Mouse (Mus musculus) lung, postnatal 14 days (tissue): ENCODE measurements at regions not wholly inside any gene's neighbourhood (a gene's known extent, or its start where the extent isn't known, plus 50 kb on each side); places are given as distances from the start of the nearest gene placed in this dataset.
"Not testable (repeated sequence)": the region's sequence is repeated elsewhere in the genome, so short reads cannot be mapped to it uniquely, and the experiment has no call there.

Experiments
- DNase-seq: peaks from one replicate; pipeline ENCODE4 v3.0.0; 2021

DNA sequence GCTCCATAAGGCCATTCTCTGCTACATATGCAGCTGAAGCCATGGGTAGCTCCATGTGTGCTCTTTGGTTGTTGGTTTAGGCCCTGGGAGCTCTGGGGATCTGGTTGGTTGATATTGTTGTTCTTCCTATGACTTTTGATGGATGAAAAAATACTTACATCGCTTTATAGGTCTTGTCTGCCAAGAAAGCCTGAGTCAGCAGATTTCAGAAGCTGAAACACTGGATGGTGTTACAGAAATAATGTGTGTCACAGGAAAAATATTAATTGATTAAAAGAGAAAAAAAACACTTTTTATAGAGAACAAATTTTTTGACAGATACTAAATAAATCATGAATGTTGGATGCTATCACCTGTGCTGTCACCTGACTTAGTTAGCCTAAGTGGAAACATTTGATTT lies 52.4 kb upstream of the Plxna2 start:
- DNase-seq, result no peak

GRCm38 (mm10) chr1:194563946-194564345 lies 54.1 kb upstream of the Plxna2 start:
- DNase-seq, result no peak

DNA sequence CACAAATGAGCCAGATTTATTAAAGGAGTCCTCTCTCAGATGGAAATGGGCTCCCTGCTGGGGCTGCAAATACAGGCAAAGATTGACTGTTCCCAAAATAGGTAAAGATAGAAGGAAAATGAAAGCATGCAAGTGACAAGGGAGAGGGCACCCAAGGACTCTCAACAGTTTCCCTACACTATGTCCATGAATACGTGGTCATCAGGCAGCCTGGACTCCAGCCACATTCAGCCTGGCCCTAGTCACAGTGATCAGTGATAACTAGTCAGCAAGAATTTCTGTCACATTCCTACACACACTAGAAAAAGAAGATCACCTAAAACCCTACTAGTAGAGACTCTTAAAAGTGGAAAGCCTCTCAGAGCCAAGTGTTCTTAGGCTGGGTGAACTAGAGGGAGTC lies 56.9 kb upstream of the Plxna2 start:
- DNase-seq, result no peak

GRCm38 (mm10) chr1:194548661-194549060 lies 69.4 kb upstream of the Plxna2 start:
- DNase-seq, result no peak

DNA sequence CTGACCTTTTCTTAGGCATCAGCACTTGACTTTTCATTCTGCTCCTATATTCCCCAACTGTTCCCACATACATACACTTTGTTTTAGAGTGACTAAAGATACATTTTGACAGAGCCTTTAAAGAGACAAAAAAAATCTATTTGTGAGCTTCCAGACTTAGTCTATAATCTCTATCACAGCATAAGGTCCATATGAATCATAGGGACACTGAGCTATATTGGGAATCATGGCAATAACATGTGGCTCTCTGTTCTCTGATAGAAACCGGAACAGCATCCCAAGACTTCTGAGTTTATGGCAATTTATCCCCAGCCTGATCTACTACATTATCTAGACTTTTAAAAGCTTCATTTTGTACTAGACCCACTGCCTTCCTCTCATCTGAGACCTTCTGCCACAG lies 69.8 kb upstream of the Plxna2 start:
- DNase-seq, result no peak

GRCm38 (mm10) chr1:194540923-194541322 lies 77.1 kb upstream of the Plxna2 start:
- no peak for DNase-seq

DNA sequence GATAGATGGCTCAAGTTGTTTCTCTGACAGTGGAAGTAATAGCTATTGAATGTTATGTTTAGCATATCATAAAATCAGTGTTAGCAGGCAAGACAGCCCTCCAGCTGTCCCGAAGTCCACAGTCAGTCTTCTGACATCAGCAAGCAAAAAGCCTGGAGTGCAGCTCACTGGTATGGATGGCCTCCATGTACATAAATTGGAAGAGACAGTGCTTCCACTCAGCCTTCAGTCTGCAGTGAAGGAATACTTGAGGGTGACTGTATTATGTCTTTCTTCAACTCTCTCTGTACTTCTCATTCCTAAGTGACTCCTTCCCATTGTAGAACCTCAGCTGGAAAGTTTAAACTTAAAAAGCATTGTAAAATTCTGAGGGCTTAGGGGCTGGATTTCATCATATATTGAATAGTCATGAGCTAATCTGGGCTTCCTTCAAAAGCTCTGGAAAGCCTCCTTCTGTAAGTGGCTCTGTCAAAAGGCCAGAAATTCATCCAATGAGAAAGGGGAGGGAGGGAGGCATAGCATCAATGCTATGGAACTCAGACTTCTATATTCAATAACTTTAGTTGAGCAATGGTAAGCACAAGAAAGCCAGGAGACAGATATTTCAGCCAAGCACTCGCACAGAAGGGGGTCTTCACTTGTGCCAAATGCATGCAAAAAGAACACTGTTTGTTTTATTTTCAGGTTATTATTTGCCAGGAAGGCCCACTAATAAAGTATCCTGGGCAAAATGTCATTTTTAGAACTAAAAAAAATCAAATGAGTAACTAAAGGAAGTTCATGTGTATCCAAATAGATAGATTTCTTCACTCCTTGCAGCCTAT lies 90.5 kb upstream of the Plxna2 start:
- DNase-seq, result no peak

- no peak for DNase-seq
Observed at GRCm38 (mm10) chr1:194524976-194525375, 93.0 kb upstream of the Plxna2 start.

GRCm38 (mm10) chr1:194521216-194521615 lies 96.8 kb upstream of the Plxna2 start:
- DNase-seq, result no peak

DNA sequence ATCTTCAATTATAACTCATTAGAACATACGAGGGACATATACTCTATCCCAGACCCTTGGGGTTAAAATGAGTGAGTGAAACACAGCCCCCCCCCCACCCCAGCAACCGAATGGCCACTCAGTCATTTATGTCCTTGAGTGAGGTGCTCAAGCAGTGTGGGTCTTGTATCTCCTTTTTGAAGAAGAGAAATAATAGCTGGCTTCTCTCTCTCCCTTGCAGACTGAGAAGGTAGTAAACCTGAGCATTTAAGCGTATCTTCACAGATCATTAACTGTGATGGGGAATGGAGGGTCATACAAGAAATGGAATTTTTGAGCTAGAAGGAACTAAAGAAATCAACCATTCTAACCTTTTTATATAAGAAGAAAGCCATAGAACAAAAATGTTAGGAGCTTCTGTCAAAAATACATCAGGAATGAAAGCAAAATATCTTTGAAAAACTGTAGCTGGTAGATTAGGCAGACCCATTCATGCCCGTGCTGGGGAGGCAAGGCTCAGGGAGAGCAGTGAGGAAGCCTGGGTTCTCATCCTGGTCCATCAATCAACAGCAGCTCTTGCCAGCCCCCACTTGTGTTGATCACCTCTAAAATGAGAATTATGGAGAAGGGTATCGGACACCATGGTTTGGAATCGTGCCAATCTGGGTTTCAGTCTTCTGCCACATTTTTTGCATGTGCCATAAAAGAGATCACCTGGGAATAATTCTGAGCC lies 98.4 kb upstream of the Plxna2 start:
- no peak for DNase-seq

DNA sequence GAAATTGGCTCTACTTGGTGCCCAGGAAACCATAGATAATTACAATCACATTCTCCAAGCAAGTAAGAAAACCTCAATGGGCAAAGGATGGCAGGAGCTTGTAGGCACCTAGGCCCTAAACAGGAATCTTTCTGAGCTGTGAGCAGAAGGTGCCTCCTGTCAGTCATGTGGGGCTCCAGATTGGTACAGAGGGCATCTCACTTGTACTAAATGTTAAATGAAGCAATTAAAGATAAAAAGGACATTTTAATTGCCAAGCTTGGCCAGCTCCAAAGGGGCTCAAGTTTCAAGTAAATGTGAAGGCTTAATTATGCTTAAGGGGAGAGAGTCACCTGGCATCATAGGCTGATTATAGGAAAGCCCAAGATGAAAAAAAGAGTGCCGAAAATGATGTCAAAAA lies 101.9 kb upstream of the Plxna2 start:
- DNase-seq, result no peak

- no peak for DNase-seq
Observed at GRCm38 (mm10) chr1:194508314-194508713, 109.7 kb upstream of the Plxna2 start.

GRCm38 (mm10) chr1:194505826-194506225 lies 112.2 kb upstream of the Plxna2 start:
- DNase-seq, result no peak

GRCm38 (mm10) chr1:194504207-194504606 lies 113.8 kb upstream of the Plxna2 start:
- DNase-seq, result no peak

DNA sequence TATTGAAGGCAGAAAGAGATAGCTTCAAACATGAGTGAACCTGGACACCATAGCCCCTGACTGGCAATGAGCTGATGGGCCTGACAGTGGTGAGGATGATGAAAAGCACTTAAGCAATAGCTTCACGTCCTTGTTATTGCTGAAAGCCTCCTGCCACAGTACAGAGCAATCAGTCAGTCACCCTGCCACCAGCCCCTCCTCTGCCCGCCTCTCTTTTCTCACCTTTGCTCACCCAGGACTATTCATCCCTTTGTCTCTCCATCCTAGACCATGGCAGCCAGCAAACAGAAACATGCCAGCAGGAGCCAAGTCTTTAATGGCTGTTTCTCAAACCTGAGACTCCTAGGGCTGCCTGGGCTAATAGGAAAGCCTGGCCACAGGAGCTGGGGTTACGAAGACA lies 114.5 kb upstream of the Plxna2 start:
- DNase-seq, result no peak

GRCm38 (mm10) chr1:194496424-194496823 lies 121.6 kb upstream of the Plxna2 start:
- no peak for DNase-seq

DNA sequence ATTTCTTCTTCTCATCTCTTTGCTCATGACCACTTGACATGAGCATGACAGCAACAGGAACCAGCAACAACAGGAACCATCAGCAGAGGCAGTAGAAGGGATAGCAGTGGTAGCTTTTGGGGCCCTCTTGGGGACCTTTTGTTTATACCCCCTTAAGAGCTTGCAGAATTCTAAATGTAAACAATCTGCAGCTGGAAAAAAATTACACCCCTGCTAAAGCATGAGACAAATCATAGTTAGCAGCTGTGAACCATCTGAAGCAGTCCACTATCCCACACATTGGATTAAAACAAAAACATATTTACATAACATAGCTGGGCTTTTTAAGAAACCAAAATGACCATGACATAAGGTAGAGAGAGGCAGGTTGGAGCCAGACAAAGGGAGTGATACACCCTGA lies 126.9 kb upstream of the Plxna2 start:
- no peak for DNase-seq

GRCm38 (mm10) chr1:194488126-194488525 lies 129.9 kb upstream of the Plxna2 start:
- no peak for DNase-seq

DNA sequence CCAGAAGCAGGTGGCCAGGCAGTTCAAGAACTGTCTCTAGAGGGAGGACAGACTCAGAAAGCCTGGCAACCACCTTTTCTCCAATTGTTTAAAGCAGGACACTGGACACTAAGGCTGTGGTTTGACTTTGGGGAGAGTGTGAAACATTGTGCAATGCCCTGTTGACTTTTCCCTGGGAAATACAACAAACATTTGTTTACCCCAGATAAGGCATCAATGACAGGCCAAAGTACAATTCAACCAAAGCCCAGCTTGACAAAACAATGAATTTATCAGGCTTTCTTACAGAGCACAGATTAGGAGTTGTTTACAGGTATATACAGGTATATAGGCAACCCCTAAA lies 135.3 kb upstream of the Plxna2 start:
- no peak for DNase-seq

DNA sequence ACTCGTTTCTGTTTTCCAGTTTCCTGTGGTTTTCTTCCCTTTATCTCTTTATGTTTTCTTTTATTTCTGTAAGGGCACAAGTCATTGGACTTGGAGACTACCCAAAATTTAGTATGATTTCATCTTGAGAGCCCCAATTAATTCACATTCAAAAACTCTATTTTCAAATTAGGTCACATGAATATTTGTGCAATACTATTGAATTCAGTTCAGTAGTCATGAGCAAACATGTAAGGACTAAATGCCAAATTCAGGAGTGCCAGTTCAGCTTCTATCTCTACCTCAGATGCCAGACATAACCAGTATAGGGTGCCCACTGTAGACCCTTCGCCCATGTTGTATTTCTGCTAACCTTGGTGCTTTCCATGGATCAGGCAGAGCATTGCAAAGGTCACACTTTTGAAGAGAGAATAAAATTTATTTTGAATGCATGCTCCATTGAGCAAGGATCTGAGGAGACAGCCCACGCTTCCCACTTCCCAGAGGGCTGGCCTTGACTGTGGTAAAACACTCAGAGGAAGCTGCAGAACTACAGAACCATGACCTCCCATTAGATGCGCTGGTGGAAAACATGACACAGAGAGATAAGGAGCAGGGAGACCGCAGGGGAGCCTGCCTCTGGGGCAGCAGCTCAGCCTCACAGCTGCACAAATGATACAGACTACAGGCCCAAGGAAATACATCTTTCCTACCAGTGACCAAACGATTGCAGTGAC lies 135.9 kb upstream of the Plxna2 start:
- DNase-seq, result no peak

- not testable (repeated sequence) for DNase-seq
Observed at GRCm38 (mm10) chr1:194471281-194471680, 146.7 kb upstream of the Plxna2 start.

DNA sequence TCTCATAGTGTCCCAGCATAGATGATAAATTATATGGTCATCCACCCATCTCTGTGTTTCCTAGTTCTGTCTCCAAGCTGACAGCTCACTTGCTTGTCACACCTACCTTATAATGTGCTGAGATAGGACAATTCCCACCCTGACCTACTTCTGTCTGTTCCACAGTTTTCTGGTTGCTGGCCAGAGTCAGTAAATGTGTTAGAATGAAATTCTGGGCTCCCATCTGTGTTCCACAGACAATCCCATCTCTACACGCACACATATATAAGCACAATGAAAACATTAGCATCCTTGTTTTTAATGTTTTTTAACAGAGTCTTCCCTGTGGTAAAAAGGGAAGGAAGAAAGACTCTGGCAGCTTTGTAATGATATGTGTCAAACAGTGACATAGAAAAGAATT lies 165.5 kb upstream of the Plxna2 start:
- no peak for DNase-seq

GRCm38 (mm10) chr1:194443681-194444080 lies 174.3 kb upstream of the Plxna2 start:
- DNase-seq, result no peak

DNA sequence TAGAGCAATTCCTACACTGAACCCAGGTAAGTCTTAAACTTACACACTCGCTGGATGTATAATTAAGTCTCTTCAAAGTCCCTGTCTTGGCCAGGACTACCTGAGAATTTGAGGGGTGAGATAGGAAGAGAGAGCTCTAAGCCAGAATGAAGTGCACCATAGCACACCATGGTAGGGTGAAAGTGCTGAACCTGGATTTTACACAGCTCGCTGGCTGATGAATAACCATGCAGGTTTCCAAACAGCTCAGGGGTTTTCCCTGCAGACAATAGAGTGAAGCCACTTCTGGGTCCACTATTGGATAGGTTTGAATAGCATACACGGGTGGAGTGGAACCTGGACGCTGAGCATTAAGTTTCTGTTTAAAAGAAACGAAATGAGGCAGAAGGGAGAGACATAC lies 180.7 kb upstream of the Plxna2 start:
- no peak for DNase-seq
